Mouse (Mus musculus): ENCODE measurements around the gene Tpst2.

Gene Tpst2

DNA sequence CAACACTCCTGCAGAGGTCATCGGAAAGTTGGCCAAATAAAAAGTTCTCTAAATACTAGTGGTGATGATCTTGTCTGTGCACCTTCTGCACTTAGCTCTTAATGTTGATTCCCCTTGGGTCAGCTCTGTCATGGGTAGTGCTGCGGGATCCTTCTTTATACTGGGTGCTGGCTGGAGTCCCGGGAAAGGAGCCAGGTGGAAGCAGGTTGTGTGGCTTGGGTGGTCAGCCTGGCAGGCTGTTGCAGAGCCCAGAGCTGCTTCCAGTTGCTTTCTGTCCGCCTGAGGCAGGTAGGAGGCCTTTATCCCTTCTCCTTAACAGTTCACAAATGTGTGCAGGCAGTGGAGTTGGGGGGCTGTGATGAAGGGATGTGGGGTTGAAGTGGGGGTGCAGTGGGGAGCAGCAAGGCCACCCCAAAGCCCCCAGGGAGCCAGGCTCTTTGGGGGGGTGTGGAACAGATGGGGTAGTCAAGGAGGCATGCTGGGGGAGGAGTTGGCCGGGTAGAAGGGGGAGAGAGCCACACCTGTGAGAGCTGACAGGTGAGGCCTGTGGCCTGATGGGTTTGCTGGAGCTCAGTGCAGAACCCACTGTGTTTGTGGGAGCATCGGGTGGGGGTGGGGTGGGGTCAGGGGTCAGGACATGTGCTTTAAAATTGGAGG is 5.8 kb downstream of the Tpst2 start:
- no peak for DNase-seq (ENCODE audit: low read depth)

DNA sequence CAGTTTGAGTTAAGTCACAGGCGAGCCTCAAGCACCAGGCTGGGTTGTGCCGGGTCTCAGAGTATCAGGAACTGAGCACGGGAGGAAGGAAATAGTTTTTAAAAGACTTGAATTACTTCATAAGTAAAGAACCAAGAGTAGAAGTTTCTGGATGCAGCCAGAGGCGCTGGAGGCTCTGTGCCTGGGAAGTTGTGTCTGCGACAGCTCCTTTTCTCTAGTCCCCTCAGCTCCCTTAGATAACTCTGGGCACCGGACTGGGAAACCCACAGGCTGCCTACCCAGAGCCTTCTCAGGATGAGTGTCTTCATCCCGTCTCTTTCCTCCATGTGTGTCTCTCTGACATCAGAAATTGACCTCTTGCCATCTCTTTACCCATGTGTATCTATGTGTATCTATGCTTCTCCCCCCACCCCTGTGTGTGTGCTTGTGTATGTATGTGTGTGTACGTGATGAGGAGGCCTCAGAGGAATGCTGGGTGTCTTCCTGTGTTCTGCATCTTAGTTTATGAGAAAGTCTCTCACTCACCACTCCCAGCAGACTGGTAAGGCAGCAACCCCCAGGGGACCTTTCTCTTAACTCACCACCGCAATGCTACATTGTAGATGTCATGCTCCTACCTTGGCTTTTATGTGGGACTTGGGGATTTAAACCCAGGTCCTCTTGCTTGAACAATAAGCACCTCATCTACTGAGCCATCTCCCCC is 6.4 kb downstream of the Tpst2 start:
- peak; percentile 25 for DNase-seq (ENCODE audit: low read depth)

DNA sequence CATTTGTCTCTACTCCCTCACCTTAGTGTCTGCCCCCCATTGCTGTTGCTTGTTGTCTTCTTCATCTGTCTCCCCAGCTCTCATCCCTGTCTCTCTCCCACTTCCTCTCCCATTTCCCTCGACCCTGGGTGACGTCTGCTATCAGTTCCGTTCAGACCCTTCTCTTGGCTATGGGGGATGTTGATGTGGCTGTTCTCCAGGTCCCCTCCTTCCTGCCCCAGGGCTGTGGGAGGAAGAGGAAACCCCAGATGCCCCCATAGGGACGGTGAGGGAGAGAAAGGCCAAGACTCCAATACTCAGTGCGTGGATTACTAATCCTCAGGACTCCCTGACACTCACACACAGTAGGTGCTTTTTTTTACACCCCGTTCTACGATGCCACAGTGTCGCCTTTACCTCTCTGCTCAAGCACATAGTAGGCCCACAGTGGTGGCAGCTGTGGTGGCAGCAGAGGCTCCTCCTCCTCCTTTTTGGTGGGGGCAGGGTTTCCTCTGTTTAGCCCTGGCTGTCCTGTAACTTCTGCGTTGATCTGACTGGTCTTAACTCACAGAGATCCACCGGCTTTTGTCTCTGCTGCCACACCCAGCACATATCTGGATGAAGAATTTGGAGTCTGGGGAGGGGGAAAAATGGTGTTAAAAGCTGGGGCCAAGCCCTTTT is 7.2 kb downstream of the Tpst2 start:
- DNase-seq (ENCODE audit: low read depth) = no peak

DNA sequence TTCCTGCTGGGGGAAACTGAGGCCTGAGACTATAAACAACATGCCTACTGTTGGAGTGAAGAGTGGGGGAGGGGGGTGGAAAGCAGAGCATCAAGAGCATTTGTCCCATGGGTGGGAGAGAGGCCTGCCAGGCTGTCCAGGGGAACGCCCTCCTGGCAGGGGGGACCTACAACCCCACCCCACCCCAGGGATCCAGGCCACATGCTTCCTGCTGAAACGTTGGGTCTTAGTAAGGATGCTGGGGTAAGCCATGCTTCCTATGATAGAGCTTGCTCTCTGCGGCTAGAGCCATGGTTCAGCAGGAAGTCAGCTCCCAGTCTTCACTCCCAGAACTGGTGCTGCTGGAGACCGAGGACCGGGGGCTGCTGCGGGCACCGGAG is 7.7 kb downstream of the Tpst2 start:
- DNase-seq (ENCODE audit: low read depth) = no peak

DNA sequence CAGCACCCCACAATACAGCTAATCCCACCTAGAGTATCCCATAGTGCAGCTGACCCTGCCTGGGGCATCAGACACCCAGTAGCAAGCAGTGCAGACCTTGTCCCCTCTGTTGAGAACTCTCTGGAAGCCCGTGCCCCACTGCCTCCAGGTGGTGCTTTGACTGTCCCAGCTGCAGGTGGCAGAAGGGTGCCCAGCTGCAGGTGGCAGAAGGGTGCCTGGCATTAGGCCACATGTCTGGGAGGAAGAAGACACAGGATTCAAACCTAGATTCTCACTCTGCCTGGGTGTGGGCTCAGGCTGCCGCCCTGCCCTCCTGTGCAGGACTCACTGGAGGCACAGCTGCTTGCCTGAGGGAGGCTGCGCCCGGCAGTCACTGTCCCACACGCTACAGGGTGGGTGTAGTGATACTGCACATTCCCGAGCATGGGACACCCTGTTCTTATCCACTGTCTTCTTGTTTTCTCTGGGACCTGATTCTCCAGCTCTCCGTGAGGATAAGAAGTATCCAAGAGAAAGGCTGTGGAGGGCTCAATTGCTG is 9.1 kb downstream of the Tpst2 start:
- no peak for DNase-seq (ENCODE audit: low read depth)

DNA sequence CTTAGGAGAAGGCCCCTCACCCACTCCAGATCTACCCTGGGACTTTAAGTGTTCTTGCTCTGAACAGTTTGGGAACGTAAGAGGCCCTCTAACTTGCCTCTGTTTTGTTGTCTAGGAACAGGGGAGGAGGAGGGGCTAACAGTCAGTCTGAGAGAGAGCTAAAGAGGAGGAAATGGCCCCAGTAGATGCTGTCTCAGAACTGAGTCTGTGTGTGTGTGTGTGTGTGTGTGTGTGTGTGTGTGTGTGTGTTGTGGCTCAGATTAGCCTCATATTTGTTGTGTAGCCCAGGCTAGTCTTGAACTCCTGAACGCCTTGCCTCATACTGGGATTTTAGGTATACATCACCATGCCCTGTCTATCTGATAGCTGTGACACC is 10.1 kb downstream of the Tpst2 start:
- DNase-seq (ENCODE audit: low read depth) = no peak

DNA sequence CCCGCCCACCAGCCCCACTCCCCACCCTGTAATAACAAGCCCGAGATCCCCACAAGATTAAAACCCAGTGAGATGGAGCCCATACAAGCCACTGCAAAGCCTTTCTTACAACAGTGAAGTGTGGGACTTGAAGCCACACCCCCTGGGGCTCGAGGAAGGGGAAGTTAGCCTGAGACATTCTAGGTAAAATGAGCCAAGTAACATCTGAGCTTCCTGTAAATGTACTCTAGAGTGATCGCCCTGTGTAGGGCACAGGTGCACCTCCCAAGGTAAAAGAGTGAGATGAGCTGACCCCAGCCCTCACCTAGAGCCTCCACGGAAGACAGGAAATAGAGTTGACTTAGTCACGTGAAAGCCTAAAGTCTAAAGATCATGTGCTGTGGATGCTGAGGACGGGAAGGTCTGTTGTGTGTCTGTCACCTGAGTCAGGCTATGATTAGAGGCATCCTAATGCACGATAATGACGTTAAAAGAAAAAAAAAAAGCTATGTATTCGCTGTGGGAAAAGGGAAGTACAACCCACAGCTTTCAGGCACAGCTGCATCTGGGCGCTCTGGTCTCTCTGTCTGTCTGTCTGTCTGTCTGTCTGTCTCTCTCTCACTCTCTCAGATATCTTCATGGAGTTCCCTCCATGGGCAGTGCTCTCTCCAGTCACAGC is 10.6 kb downstream of the Tpst2 start:
- DNase-seq (ENCODE audit: low read depth) = no peak

DNA sequence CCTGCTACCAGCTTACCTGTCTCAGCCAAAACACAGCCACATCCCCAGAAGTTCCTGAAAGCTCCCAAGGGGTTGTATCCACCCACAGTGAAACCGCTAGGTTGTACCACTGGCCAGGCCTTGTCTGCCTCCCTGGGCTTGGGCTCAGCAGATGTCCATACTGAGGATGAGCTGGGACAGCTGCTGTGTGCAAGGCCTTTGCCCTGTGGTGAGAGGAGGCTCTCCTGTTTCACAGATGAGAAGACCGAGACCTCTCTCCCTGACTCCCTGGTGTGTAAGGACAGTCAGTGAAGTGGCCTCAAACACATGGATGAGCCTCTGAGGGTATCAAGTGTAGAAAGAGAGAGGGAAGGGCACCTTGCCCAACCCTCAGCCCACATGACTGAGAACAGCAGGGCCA is 11.2 kb downstream of the Tpst2 start:
- DNase-seq (ENCODE audit: low read depth) = no peak

DNA sequence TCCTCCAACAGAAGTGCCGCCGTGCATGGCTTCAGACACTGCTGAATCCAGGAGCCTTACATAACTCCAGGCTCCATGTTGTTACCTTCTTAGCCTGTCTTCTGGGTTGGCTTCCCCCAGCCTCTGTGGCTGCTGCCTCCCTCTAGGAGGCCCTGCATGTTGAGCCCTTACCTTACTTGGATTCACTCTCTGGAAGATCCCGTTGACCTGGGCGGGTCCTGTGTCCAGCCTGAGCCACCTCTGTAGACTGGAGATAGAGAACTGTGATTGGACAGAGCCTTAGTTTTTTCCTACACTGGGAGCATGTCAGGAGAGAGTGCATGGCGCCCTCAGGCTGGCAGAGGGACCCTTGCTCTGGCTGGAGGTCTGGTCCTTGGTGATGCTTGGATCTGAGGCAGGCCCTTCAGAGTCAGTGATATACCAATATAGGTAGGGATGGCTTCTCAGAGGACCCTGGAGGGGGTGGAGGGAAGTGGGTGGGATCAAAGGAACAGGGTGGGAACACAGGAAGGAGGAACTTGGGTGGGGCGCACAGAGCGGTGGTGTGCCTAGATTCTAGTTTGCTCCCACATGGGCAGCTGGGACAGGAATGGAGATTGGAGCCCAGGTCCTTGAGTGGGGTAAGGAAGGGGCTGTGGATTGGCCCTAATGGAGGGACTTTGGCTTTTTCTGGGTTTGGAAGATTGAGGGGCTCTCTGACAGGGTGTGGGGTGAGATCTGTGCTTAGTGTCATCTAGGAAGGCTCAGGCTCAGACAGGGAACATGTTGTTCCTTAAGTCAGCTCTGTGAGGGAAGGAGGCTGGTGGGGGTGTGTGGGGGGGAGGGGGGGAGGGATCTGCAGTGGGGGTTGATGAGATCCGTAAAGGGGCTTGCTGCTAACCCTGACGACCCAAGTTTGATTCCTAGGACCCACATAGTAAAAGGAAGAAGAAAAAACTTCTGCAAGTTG is 12.0 kb downstream of the Tpst2 start:
- no peak for DNase-seq (ENCODE audit: low read depth)

DNA sequence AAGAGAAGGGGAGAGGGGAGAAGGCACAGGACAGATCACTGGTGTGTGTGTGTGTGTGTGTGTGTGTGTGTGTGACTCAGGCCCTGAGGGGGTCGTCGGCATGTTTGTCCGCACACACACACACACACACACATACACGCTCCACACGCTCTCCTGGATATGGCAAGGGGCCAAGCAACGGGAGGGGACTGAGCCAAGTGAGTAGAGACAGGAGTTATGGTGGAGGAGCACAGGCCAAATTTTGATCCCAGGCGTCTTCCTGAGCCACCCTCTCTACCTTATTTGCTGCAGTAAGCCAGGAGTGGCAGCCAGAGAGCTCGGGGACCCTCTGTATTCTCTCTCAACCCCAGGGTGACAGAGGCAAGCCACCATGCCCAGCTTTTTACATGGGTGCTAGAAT is 12.7 kb downstream of the Tpst2 start:
- DNase-seq (ENCODE audit: low read depth) = peak; percentile 61

DNA sequence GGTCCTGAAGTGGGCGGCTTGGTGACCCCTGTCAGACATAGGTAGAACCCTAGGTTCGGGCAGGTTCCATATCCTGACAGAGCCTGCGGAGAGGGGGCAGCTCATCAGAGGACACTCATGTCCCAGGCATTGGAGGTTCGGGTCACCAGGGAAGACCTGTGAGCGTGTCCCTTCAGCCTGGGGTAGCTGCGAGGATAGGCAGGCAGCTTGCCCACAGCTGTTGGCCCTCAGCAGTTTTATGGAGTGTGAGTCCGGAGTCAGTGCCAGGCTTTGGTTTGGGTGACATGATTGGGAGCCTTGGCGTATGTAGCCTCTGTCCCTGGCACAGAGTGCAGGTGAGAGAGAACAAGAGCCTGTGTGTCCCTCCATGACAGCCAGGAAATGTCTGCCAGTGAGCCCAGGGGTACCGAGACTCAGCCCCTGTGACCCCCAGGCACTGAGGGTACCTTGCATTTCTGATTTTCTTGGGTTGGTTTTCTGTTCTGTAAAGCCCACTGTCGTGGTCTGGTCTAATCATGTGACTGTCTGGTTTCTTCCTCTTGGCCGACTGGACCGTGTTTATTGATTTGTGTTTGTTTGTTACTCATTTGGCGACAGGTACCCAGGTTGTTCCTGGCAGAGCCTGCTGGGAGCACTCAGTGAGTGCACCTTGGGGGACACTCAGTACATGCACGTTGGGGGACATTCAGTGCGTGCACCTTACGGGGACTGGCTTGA is 13.5 kb downstream of the Tpst2 start:
- no peak for DNase-seq (ENCODE audit: low read depth)

DNA sequence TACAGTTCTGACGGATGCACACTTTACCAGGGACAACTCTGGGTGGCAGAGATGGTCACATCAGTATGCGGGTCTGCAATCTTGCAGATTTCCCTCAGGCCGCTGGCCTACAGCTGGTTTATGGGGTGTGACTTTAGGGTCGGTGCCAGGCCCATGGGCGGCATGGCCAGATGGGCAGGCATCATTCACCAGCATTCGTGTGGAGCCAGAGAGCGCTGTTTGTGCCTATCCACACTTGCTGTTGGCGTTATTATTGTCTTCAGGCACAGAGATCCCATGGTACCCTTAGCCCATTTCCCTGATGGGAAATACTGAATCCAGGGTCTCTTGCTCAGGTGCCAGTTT is 14.0 kb downstream of the Tpst2 start:
- DNase-seq (ENCODE audit: low read depth) = no peak

DNA sequence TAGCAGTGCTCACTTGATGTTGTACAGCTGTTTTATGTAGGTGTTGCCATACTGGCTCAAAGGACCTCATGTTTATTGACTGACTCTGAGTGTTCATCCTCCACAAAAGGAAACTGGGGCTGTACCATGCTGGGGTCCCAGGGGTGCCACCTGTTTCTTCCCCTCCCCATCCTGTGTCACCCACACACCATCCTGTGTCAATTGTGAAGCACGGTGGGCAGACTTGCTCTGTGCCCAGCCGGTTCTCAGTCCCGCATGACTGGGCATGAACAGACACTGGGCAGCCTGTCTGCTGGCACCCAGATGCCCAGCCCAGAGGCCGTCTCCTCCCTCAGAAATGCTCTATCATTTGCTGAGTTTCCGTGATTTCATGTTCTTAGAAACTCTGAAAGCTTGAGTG is 15.4 kb downstream of the Tpst2 start:
- DNase-seq (ENCODE audit: low read depth) = no peak

DNA sequence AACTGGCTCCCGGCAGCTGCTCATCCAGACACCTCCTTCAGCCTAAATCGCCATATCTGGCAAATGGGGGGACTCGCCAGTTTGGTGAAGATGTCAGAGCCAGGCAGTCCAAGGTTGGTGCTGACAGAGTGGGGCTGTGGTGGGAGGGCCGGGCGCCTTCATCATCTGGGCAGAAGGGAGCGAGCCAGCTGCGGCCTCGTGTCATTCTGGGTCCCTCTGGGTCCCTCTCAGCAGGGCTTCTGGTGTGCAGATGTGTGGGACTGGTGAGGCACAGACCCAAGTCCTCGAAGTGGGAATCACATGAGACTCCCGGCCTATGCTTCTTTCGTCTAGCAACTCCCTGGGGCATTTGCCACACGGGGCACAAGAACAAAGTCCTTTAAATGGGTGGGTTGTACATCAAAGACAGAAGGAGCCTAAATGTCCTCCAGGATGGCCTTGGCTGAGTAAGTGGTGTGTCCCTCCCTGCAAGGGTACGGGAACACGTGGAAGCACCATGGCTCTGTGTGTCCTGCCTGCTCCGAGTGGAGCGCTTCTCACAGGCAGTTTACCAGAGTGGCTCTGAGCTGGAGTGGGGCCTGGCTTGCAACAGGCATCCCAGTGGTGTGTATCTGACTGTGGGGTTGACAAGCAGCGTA is 16.0 kb downstream of the Tpst2 start:
- DNase-seq (ENCODE audit: low read depth) = no peak

DNA sequence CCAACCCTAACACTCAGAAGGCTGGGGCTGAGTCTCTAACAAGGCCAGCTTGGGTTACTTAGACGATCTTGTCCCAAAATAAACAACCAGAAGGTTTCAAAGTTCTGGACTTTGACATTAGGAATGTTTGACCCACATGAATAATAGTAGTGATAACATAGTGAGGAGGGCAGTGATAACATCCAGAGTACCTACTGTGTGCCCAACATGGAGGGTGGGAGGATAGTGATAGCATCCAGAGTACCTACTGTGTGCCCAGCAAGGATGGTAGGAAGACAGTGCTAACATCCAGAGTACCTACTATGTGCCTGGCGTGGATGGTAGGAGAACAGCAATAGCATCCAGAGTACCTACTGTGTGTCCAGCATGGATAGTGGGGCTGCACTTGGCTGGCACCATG is 17.3 kb downstream of the Tpst2 start:
- no peak for DNase-seq (ENCODE audit: low read depth)

DNA sequence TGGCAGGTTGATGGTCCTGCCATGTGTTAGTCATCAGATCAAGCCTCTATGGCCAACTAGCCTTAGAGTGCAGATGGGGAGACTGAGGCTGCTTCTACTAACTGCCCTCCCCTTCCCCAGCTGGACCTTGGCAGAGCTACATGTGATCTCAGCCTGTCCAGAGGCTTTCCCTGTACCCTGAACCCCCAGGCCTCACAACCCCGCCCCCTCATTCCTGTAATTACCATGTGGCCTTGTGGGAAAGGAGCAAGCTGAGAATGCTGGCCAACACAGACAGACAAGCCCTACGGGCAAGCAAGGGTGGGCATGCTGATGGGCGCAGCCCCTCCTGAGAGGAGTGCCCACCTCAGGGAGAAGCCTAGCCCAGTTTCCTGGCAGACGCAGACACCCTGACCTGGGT is 18.2 kb downstream of the Tpst2 start:
- peak; percentile 33 for DNase-seq (ENCODE audit: low read depth)

DNA sequence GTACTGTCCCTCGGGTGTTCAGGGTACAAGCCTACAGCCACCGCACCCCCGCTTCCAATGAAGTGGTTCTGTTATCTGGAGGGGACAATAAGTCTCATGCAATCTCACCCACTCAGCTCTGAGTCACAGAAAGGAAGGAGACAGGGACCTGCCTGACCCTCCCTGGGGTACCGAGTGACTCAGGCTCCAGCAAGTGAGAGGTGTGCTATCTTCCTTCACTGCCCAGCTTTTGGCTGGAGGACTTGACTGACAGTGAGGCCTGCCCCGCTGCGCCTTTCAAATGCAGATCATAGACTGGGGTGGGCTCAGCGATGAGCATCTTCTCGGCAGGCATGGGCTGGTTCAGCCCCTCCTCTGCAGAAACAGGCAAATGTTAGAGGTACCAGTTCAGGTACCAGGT is 18.7 kb downstream of the Tpst2 start:
- DNase-seq (ENCODE audit: low read depth) = peak; percentile 60

DNA sequence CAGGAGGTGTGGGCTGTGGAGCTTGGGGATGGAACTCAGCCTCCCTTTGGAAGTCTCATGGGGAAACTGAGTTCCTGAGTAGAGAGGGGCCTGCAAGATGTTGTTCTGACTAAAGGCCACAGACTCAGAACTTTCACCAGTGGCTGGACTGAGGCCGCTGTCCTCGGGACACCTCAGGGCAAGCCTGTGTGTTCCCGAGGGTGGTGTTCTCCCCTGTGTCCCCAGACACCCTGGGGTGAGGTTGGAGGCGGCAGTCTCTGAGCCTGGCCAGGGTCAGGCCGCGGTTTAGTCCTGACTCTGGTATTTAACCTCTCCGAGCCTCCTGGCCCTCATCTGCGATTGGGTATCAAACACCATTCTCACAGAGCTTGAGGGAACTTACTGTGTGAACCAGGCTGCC is 19.1 kb downstream of the Tpst2 start:
- no peak for DNase-seq (ENCODE audit: low read depth)

DNA sequence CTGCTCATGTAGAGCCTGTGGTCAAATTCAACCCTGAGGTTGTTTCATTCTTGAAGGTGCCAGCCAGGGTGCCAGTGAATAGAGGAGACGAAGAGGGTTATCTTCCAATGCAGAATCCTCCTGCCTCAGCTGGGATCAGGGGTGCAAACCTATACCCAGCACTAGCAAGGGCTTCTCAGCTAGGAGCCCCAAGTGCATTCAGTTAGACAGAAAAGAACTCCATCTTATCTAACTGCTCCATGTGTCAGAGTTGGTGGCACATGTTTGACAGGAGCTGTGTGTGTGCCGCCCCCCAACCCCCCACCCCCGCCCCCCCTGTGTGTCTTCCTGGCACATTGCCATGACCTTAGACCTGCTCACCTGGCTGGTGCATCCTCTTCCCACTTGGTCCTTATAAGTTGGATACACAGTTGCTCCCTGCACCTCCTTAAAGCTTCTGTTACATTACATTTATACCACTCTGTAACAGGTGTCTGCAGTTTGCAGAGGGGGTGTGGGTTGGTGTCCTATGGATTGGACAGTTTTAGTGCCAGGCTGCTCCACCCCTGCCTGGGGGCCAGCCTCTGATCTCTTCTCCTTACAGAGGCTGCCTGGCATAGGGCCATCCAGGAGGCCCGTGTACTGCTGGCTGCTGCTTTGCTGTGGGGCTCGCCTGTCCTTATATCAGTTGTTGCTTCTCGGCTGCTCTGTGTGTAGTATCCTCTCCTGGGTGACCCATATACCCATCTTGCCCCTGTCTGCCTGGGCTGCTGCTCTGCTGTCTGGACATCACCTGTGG is 20.1 kb downstream of the Tpst2 start:
- DNase-seq (ENCODE audit: low read depth) = no peak

DNA sequence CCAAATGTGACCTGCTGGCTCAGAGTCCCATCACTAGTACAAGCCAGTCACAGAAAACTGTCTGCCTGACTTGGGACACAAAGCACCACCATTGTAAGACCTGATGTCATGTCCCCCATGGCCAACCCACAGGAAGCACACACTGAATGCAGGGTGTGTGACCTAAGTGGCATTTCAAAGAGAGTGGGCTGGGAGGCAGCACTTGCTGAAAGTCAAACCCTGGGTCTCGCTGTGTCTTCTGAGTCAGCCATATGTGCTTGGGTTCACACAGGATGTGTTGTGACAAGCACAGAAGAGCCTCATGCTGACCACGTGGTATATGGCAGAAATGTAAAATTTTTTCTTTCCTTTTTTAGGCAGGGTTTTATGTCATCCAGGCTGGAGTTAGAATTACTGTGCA is 20.8 kb downstream of the Tpst2 start:
- DNase-seq (ENCODE audit: low read depth) = no peak
